Mouse (Mus musculus): Measurements from ENCODE around the gene G430095P16Rik. TPM values are rescaled to one million over a fixed set of nuclear protein-coding genes. Genes with fewer than 3 reads are reported as not detected.

The G430095P16Rik gene
- under 1 TPM; 0.36 to 0.78 TPM for total RNA-seq (2021)
- long read RNA-seq, experiment 1, result 0 reads
- long read RNA-seq, experiment 2, result 0 reads

- intact Hi-C loops (cut with DNase I), result no loop called here
- peak within 1 kb of the TSS; percentile 55 for H3K4me3 ChIP-seq
- peak within 1 kb of the TSS; percentile 96 for H3K27ac ChIP-seq
- DNase-seq, result peak; percentile 91
- TF ChIP-seq CTCF (IDR thresholded peaks at IDR 0.05), result peak; percentile 36
These were observed at the start of gene G430095P16Rik for GRCm38 (mm10) chr8:84722850-84723570. G430095P16Rik (plus strand) TSS chr8:84723007.

- no peak for TF ChIP-seq CTCF (IDR thresholded peaks at IDR 0.05)
- no peak overlapping the region for H3K27ac ChIP-seq
- intact Hi-C loops (cut with DNase I), result no loop called here
- no peak overlapping the region for H3K4me3 ChIP-seq
- DNase-seq, result no peak
These were observed 45.5 kb upstream of the G430095P16Rik start for GRCm38 (mm10) chr8:84677305-84677704.

- no peak for DNase-seq
These were observed 41.3 kb upstream of the G430095P16Rik start for GRCm38 (mm10) chr8:84681476-84681875.

GRCm38 (mm10) chr8:84682257-84682656, 40.5 kb upstream of the G430095P16Rik start:
- no peak for TF ChIP-seq CTCF (IDR thresholded peaks at IDR 0.05)
- DNase-seq, result no peak
- H3K27ac ChIP-seq, result no peak overlapping the region
- no peak overlapping the region for H3K4me3 ChIP-seq
- intact Hi-C loops (cut with DNase I), result no loop called here

More at GRCm38 (mm10) chr8:84681476-84681875, 41.3 kb upstream of the G430095P16Rik start:
- H3K4me3 ChIP-seq, result no peak overlapping the region
- intact Hi-C loops (cut with DNase I), result no loop called here
- no peak for TF ChIP-seq CTCF (IDR thresholded peaks at IDR 0.05)
- H3K27ac ChIP-seq, result no peak overlapping the region

GRCm38 (mm10) chr8:84684537-84684936, 38.3 kb upstream of the G430095P16Rik start:
- H3K27ac ChIP-seq, result no peak overlapping the region
- no peak for DNase-seq
- no peak for TF ChIP-seq CTCF (IDR thresholded peaks at IDR 0.05)
- intact Hi-C loops (cut with DNase I), result no loop called here
- H3K4me3 ChIP-seq, result no peak overlapping the region

GRCm38 (mm10) chr8:84686191-84687002, 36.4 kb upstream of the G430095P16Rik start, which contains the start of gene Trmt1:
Trmt1 (plus strand) TSS chr8:84686307.
- no peak for TF ChIP-seq CTCF (IDR thresholded peaks at IDR 0.05)
- intact Hi-C loops (cut with DNase I), result no loop called here
- no peak for DNase-seq
- H3K27ac ChIP-seq, result peak within 1 kb of the TSS; percentile 83
- peak within 1 kb of the TSS; percentile 92 for H3K4me3 ChIP-seq

- Histone ChIP-seq H3K27ac (peak overlapping the region; percentile 83), H3K4me3 (peak overlapping the region; percentile 92)
- intact Hi-C loops (cut with DNase I), result no loop called here
- no peak for DNase-seq
- TF ChIP-seq CTCF (IDR thresholded peaks at IDR 0.05), result no peak
These were observed 35.7 kb upstream of the G430095P16Rik start for GRCm38 (mm10) chr8:84687003-84687704.

GRCm38 (mm10) chr8:84687705-84688100, 35.1 kb upstream of the G430095P16Rik start, which contains the start of gene Nacc1:
Nacc1 (minus strand) TSS chr8:84687862.
- H3K27ac ChIP-seq, result peak within 1 kb of the TSS; percentile 83
- peak; percentile 94 for DNase-seq
- intact Hi-C loops (cut with DNase I), result no loop called here
- TF ChIP-seq CTCF (IDR thresholded peaks at IDR 0.05), result peak; percentile 35
- H3K4me3 ChIP-seq, result peak within 1 kb of the TSS; percentile 92

- H3K4me3 ChIP-seq, result peak overlapping the region; percentile 92
- DNase-seq, result peak; percentile 90
- intact Hi-C loops (cut with DNase I), result no loop called here
- peak overlapping the region; percentile 83 for H3K27ac ChIP-seq
- TF ChIP-seq CTCF (IDR thresholded peaks at IDR 0.05), result no peak
These were observed 33.5 kb upstream of the G430095P16Rik start for GRCm38 (mm10) chr8:84689091-84689915.

- DNase-seq, result no peak
- intact Hi-C loops (cut with DNase I), result no loop called here
- H3K4me3 ChIP-seq, result no peak overlapping the region
- H3K27ac ChIP-seq, result no peak overlapping the region
- TF ChIP-seq CTCF (IDR thresholded peaks at IDR 0.05), result no peak
These were observed 29.5 kb upstream of the G430095P16Rik start for GRCm38 (mm10) chr8:84693332-84693731.

GRCm38 (mm10) chr8:84695140-84695539, 27.7 kb upstream of the G430095P16Rik start:
- no peak for DNase-seq
- intact Hi-C loops (cut with DNase I), result no loop called here
- H3K27ac ChIP-seq, result no peak overlapping the region
- no peak overlapping the region for H3K4me3 ChIP-seq
- no peak for TF ChIP-seq CTCF (IDR thresholded peaks at IDR 0.05)

Data from gastrocnemius, adult 2 months (tissue).